Mouse (Mus musculus): ENCODE data around the gene Cep83. TPM values are rescaled to one million over a fixed set of nuclear protein-coding genes. Genes with fewer than 3 reads are reported as not detected.

The Cep83 gene
- polyA plus RNA-seq, 1 experiment: not detected

DNA sequence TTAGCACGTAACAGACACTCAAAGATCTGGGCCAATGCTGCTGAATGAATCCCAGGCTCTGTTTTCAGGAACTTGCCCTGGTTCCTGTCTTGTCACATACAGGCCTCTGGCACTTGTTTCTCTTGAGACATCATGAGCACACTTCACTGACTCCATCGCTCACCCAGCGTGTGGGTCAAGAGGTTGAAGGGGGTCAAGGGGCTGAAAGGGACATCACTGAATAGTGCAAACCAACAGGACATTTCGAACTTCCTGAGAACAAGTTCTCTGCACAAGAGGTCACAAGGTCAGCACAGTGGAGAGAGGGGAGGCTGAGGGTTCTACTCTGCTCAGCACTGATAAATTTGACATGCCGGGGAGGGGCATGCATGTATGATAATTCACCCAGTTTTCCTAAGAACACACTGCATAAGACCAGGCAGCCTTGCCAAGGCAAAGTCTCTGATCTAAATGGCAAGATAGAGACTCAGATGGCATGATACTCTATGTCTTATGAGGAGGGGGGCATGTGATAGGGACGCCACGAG lies 121.6 kb downstream of the Cep83 start:
- Histone ChIP-seq H3K4me1 (ENCODE audit: control insufficient read depth, insufficient read depth, low read length) (peaks cover 26% of the 10 kb centered on the region), H3K4me3 (ENCODE audit: insufficient read depth, low read depth, low read length) (no peak overlapping the region), H3K27ac (ENCODE audit: insufficient read depth, low read depth, low read length) (no peak overlapping the region)
- TF ChIP-seq POLR2A (IDR thresholded peaks at IDR 0.05; ENCODE audit: insufficient read depth, low read depth, low read length) (no peak), CTCF (IDR thresholded peaks at IDR 0.05; ENCODE audit: insufficient read depth, low read depth, low read length) (no peak)
- 88% methylated on average over 7 of the region's 7 CpGs for WGBS

DNA sequence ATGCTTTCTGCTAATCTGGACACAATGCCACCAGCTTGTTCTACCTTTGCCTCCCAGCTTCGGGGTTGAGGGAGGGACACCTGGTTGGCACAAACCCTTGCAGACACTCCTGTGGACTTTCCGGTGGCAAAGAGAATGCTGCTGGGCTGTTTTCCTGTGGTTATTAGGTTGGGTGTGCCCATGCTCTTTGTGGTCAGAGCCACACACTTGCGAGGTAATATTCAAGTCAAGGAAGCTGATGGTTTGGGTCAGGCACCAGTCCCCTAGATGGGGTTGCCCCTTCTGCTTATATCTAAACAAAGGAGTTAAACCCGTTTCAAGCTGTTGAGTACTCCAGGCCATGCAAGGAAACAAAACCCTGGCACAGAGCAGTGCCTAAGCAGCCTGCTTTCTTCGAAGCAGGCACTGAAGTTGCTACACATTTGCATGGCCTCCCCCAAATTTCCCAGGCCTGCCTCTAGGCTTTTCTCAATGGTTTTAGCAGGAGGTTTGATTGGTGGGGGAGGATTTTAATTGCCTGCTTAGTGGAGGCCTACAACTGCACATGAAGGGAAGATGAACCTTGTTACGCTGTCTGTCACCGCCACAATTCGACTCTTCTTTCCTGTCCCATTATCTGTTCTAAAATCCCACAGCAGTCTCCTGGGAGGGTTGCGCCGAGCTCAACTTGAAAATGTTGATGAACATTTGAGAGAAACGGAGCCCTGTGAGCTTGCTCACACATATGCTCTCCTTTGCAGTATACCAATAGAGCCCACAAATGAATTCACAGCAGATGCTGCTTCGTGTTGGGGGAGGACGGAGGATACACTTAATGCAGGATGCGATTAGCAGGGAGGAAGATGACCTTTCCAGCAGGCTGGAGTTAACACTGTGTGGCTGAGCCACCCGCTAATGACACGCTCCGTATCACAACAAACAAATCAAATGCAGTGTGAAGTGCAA lies 123.7 kb downstream of the Cep83 start:
- H3K4me1 ChIP-seq (ENCODE audit: control insufficient read depth, insufficient read depth, low read length): peaks cover 23% of the 10 kb centered on the region
- H3K27ac ChIP-seq (ENCODE audit: insufficient read depth, low read depth, low read length): no peak overlapping the region
- 60% methylated on average over 17 of the region's 17 CpGs for WGBS
- TF ChIP-seq POLR2A (IDR thresholded peaks at IDR 0.05; ENCODE audit: insufficient read depth, low read depth, low read length) (no peak), CTCF (IDR thresholded peaks at IDR 0.05; ENCODE audit: insufficient read depth, low read depth, low read length) (no peak)
- H3K4me3 ChIP-seq (ENCODE audit: insufficient read depth, low read depth, low read length): no peak overlapping the region

DNA sequence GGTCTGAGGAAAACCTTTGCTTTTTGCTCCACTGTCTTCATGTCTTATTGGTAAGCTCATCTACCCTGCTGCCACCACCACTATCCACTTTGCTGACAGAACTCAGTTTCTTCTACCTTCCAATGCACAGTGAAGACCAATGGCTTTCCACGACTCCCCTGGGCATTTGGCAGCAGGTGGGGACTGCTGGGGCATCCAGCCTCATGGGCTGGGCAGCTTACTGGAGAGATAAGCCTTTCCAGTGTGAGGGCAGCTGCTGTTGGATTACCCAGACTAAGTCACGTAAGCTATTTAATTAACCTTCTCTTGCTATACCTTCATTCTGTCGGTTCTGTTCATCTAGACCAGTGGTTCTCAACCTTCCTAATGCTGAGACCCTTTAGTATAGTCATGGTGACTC lies 129.7 kb downstream of the Cep83 start:
- TF ChIP-seq POLR2A (IDR thresholded peaks at IDR 0.05; ENCODE audit: insufficient read depth, low read depth, low read length) (no peak), CTCF (IDR thresholded peaks at IDR 0.05; ENCODE audit: insufficient read depth, low read depth, low read length) (no peak)
- Histone ChIP-seq H3K27ac (ENCODE audit: insufficient read depth, low read depth, low read length) (no peak overlapping the region), H3K4me1 (ENCODE audit: control insufficient read depth, insufficient read depth, low read length) (no peaks in the 10 kb centered on the region), H3K4me3 (ENCODE audit: insufficient read depth, low read depth, low read length) (no peak overlapping the region)
- 92% methylated on average over 3 of the region's 3 CpGs for WGBS

DNA sequence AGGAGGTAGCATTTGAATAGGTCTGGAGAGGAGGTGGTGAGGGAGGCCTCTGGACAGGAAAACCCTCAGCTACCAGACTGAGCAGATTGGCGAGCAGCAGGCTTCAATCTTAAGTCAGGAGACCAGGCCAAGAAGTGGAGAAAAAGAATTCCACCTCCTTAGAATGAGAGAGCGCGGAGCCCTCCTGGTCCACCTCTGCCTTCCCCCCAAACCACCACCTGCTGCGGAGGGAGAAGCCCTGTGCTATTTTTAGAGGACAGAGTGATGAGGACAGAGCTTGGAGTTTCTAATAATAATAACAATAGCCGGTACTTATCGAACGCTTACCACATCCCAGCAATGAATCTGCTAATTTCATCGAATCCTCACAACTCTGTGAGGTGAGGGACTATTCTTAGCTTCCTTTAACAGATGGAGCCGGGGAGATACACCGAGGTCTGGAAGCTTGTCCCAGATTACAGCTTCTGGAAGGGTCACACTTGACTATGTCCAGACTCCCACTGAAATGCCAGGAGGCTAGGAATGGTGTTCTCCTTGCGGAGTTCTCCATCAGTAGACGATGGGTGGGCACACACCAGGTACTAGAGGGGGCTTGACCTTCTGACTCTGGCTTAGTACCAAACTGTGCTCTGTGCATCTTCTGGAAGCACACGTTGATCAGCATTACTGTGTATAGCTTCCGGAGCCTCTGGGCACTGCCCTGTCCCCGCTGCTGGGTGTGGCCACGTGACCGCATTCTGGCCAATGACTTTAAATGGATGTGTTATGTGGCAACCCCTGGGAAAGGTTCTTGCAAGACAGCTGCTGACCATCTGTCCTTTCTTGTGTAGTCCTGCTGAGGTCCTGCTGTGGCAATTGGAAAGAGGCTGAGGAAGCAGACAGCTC lies 130.6 kb downstream of the Cep83 start:
- no peak overlapping the region for H3K27ac ChIP-seq (ENCODE audit: insufficient read depth, low read depth, low read length)
- TF ChIP-seq POLR2A (IDR thresholded peaks at IDR 0.05; ENCODE audit: insufficient read depth, low read depth, low read length): no peak
- TF ChIP-seq CTCF (IDR thresholded peaks at IDR 0.05; ENCODE audit: insufficient read depth, low read depth, low read length): no peak
- no peak overlapping the region for H3K4me3 ChIP-seq (ENCODE audit: insufficient read depth, low read depth, low read length)
- H3K4me1 ChIP-seq (ENCODE audit: control insufficient read depth, insufficient read depth, low read length): no peaks in the 10 kb centered on the region
- 90% methylated on average over 17 of the region's 17 CpGs for WGBS

DNA sequence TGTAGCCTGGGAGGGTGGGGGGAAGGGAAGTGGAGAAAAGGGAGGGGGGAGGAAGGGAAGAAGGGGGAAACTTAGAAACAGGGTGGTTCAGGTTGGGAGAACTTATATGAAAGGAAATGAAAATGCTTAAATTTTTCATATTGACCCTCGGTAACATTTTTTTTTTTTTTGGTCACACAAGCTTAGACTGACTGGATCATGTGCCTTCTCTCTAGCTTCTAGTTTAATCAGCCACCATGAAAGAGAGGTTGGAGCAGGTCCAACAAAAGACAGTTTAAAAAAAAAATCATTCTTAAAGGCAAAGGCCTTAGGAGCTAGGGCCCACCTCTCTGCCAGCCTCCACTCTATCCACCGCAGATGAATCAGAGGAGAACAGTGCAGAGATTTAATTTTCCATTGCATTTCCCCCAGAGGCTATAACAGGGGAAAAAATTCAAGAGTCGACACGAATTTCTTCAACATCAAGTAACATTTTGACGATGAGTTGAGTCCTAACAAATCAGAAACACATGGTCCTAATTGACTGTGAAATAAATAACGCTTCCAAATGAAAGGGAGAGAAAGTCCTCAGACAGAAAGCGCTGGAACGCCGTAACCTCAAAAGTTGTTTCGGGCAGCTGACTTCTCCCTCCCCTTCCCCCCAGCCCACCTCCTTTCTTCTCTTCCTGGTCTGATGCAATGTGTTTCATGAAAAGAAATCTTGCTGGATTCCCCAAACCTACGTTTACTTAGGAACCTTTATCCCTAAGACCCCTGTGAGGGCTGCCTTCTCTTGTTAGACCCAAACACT lies 135.7 kb downstream of the Cep83 start:
- no peak overlapping the region for H3K27ac ChIP-seq (ENCODE audit: insufficient read depth, low read depth, low read length)
- peaks cover 7% of the 10 kb centered on the region for H3K4me1 ChIP-seq (ENCODE audit: control insufficient read depth, insufficient read depth, low read length)
- TF ChIP-seq POLR2A (IDR thresholded peaks at IDR 0.05; ENCODE audit: insufficient read depth, low read depth, low read length) (no peak), CTCF (IDR thresholded peaks at IDR 0.05; ENCODE audit: insufficient read depth, low read depth, low read length) (no peak)
- no peak overlapping the region for H3K4me3 ChIP-seq (ENCODE audit: insufficient read depth, low read depth, low read length)
- WGBS: 61% methylated on average over 11 of the region's 11 CpGs

DNA sequence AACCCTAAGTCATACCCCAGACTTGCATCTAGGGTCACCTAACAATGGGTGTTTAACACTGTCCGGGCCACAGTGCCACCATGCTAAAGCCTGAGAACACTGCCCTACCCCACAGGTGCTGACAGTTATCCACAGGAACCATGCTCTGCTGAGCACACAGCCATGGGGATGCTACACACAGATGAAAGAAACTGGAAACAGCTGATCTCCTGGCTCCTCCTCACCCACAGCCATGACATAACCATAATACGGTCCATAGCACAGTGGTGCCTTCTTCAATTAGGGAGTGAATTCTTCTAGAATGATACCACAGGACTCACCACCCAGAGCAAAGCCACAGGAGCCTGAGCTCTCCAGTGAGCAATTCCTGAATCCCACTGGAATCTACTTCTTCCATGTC lies 137.5 kb downstream of the Cep83 start:
- whole genome bisulfite sequencing: 93% methylated on average over 2 of the region's 2 CpGs
- no peak overlapping the region for H3K4me3 ChIP-seq (ENCODE audit: insufficient read depth, low read depth, low read length)
- TF ChIP-seq POLR2A (IDR thresholded peaks at IDR 0.05; ENCODE audit: insufficient read depth, low read depth, low read length) (no peak), CTCF (IDR thresholded peaks at IDR 0.05; ENCODE audit: insufficient read depth, low read depth, low read length) (no peak)
- no peak overlapping the region for H3K27ac ChIP-seq (ENCODE audit: insufficient read depth, low read depth, low read length)
- peaks cover 11% of the 10 kb centered on the region for H3K4me1 ChIP-seq (ENCODE audit: control insufficient read depth, insufficient read depth, low read length)

DNA sequence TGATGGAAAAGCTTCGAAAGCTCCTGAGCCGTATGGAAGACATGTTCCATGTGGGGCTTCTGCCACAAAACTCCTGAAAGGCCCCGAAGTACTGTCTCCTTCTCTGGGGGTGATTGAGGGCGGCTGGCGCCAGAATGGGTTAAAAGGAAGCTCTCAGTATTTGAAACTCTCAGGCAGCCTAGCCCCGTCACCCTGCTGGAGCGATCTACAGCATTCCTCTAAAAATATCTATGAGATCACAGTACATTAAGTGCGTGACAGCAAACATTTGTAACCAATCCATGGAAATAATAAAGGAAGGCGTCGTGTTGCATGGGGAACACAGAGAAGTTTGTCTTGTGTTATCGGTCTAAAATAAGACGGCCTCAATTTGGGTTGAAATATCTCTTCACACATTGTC lies 138.0 kb downstream of the Cep83 start:
- Histone ChIP-seq H3K4me1 (ENCODE audit: control insufficient read depth, insufficient read depth, low read length) (peaks cover 11% of the 10 kb centered on the region), H3K27ac (ENCODE audit: insufficient read depth, low read depth, low read length) (no peak overlapping the region), H3K4me3 (ENCODE audit: insufficient read depth, low read depth, low read length) (no peak overlapping the region)
- 88% methylated on average over 12 of the region's 12 CpGs for WGBS
- TF ChIP-seq CTCF (IDR thresholded peaks at IDR 0.05; ENCODE audit: insufficient read depth, low read depth, low read length) (no peak), POLR2A (IDR thresholded peaks at IDR 0.05; ENCODE audit: insufficient read depth, low read depth, low read length) (no peak)

DNA sequence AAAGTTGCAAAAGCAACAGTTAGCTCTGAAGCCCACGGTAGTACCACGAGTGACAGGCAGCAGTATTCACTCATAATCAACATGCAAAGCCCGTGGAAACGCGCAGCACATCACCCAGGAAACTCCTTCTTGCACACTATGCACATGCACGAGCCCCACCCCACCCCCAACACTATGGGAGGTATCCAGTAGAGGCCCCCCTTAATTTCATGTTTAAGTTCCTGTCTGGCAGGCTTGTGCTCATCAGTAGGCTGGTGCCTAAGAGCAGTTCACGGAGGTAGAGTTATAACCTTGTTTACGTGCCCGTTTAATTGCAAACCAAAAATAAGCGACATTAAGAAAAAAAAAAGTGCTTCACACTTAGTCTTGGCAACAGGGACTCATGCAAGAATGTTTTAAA lies 138.9 kb downstream of the Cep83 start:
- TF ChIP-seq CTCF (IDR thresholded peaks at IDR 0.05; ENCODE audit: insufficient read depth, low read depth, low read length): no peak
- no peak for TF ChIP-seq POLR2A (IDR thresholded peaks at IDR 0.05; ENCODE audit: insufficient read depth, low read depth, low read length)
- WGBS: 76% methylated on average over 10 of the region's 10 CpGs
- H3K27ac ChIP-seq (ENCODE audit: insufficient read depth, low read depth, low read length): no peak overlapping the region
- peaks cover 11% of the 10 kb centered on the region for H3K4me1 ChIP-seq (ENCODE audit: control insufficient read depth, insufficient read depth, low read length)
- no peak overlapping the region for H3K4me3 ChIP-seq (ENCODE audit: insufficient read depth, low read depth, low read length)

Measured in olfactory bulb, adult 2 months (tissue).